Mouse (Mus musculus): ENCODE measurements at regions not wholly inside any gene's neighbourhood (a gene's known extent, or its start where the extent isn't known, plus 50 kb on each side); places are given as distances from the start of the nearest gene placed in this dataset.

DNA sequence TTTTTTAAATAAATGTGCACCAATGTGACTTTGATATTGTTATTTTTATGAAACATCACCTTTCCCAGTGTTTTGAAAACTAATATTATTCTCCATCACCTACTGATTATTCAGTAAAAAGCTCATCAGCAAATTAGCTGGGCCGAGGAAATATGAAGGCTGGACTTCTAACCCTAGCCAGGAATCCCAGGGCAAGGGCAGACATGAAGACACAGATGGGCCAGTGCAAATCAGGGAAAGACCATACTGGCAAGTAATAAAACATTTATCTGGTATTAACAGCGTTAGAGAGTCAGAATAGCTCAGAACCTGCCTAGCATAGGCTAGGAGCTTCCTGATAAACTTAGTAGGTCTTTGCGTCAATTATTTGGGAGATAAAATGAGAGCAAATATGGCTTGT is 590.3 kb upstream of the Cenpq start:
- no peak for DNase-seq (ENCODE audit: low read depth)

DNA sequence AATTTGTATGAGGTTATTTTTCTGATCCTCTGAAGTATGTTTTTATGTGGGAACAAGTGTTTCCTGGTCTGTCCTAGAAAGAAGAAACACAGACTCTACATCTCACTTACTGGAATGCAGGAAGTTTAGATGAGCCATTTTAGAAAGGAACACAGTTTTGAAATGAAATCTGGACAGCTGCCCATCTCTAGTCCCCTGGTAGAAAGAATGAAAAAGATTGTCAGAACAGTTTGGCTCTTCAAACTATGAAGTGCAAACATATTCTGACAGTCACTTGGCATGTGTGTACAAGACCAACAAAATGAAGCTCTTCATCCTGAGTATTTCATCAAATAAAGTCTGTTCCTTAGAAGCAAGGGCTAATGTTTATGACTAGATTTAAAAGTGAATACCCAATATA is 577.2 kb upstream of the Cenpq start:
- peak; percentile 3 for DNase-seq (ENCODE audit: low read depth)

DNA sequence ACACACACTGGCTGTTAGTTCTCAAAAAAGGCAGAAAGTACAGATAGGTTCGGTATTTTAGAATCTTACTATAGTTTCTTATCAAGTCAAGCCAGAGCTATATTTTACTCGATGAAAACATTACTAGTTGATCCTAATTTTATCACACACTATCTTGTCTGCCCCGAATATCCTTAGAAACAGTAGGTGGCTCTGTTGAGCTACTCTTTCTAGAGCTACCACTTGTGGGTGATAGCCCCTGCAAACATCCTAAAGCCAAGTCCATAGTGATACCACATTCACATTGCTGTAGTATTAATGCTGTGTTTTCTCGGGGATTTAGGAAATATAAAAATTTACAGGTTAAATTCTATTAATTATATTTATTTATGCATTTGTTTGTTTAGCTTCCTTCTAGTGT is 570.2 kb upstream of the Cenpq start:
- DNase-seq (ENCODE audit: low read depth), result peak; percentile 6
